Mouse (Mus musculus) stomach, embryonic 14.5 days (tissue): ENCODE data around the gene Blm. TPM values are rescaled to one million over a fixed set of nuclear protein-coding genes. Genes with fewer than 3 reads are reported as not detected.

Experiments used
- ATAC-seq: fragments of 200-750 bp; cut with Nextera tagmentation; 2 replicates; pipeline ENCODE4 v1.8.0; 2017; ENCODE audit warnings: low read depth, moderate TSS enrichment; ENCODE audit not compliant: insufficient number of reproducible peaks, insufficient read depth, low FRiP score
- H3K27ac ChIP-seq: fragments of 300-500 bp; sonication (generic); 2 replicates; pipeline ENCODE4 v1.5.1; 2014; ENCODE audit warnings: mild to moderate bottlenecking, low read length, moderate library complexity, mixed read lengths
- H3K27me3 ChIP-seq: fragments of 300-500 bp; sonication (generic); 2 replicates; pipeline ENCODE4 v1.6.1; 2014; ENCODE audit warnings: low read length, control low read depth, mixed read lengths; ENCODE audit not compliant: control insufficient read depth, insufficient read depth
- H3K36me3 ChIP-seq: fragments of 300-500 bp; sonication (generic); 2 replicates; pipeline ENCODE4 v1.6.1; 2014; ENCODE audit warnings: mild to moderate bottlenecking, control low read depth, low read length, moderate library complexity, mixed read lengths; ENCODE audit not compliant: control insufficient read depth, insufficient read depth
- H3K4me1 ChIP-seq: fragments of 300-500 bp; sonication (generic); 2 replicates; pipeline ENCODE4 v1.6.1; 2014; ENCODE audit warnings: low read length, control low read depth, mixed read lengths; ENCODE audit not compliant: control insufficient read depth, insufficient read depth
- H3K4me2 ChIP-seq: fragments of 300-500 bp; sonication (generic); replicated peaks from 2 replicates; pipeline ENCODE4 v1.6.1; 2014; ENCODE audit warnings: low read depth, low read length, control low read depth
- H3K4me3 ChIP-seq: fragments of 300-500 bp; sonication (generic); 2 replicates; pipeline ENCODE4 v1.5.1; 2014; ENCODE audit warnings: low read depth, low read length, control low read depth
- H3K9ac ChIP-seq: fragments of 300-500 bp; sonication (generic); replicated peaks from 2 replicates; pipeline ENCODE4 v1.6.1; 2014; ENCODE audit warnings: low read depth, mild to moderate bottlenecking, control low read depth, low read length, moderate library complexity, mixed read lengths
- H3K9me3 ChIP-seq: fragments of 300-500 bp; sonication (generic); 2 replicates; pipeline ENCODE4 v1.6.1; 2016; ENCODE audit warnings: low read depth, low read length, control low read depth; ENCODE audit not compliant: control insufficient read depth
- WGBS: fragments of 180-500 bp; shearing (Covaris S2); extraction: QIAGEN DNeasy Blood & Tissue Kit; methylation state at CpG from one replicate; pipeline ENCODE4 v1.1.7; 2014; 5-methylcytosine and 5-hydroxymethylcytosine counted together
- polyA plus RNA-seq: library from polyadenylated mRNA; unstranded; fragments of >200 nt; fragmentation: Nextera tagmentation; extraction: Ambion mirVana; gene quantifications from 2 replicates; pipeline ENCODE4 v1.2.1, GENCODE M21; 2014

Gene Blm
- polyA plus RNA-seq, 1 experiment from 2014 or later, result 24.0 TPM

DNA sequence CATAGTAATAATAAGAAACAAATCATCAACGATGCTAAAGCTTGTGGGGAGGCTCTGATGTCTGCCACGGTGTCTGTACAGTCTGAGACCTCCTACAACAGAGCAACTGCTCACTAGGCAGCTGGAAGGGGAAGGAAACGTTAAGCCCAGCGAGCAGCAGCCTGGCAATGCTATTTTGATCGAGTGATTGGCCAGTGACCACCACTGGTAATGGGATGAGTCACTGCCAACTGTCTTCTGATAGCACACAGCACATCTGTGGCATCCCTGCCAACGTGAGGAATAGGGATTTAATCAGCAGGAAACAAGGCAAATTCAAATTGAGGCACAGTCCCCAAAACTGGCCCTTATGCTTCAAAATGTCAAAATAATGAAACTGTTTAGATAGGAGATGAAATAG is 39.7 kb downstream of the Blm start:
- WGBS, result 82% methylated on average over 6 of the region's 6 CpGs
- no peak overlapping the region for H3K27ac ChIP-seq
- ATAC-seq, result no peak
- H3K4me2 ChIP-seq, result no peak overlapping the region
- H3K9ac ChIP-seq, result no peak overlapping the region
- H3K9me3 ChIP-seq, result no peaks in the 10 kb centered on the region
- no peaks in the 10 kb centered on the region for H3K27me3 ChIP-seq
- H3K4me3 ChIP-seq, result no peak overlapping the region
- H3K36me3 ChIP-seq, result peaks cover 21% of the 10 kb centered on the region
- H3K4me1 ChIP-seq, result no peaks in the 10 kb centered on the region

DNA sequence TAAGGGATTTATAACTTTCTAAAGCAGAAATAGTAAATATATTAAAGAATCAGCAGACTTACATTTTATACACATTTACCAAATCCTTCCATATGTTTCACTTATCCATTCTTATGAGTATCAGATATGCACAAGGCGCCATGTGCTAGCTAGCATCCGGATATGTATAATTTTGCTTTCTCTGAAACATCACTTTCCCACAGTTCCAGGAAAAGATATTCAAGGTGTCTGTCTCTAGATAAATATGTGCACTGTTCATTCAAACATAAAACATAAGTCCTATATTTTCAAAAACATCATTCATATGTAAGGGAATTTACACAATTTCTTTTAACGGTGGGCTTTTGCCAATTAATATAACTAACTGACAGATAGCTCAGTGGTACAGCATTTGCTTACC is 42.9 kb downstream of the Blm start:
- no peak overlapping the region for H3K9ac ChIP-seq
- no peak overlapping the region for H3K4me2 ChIP-seq
- no peak overlapping the region for H3K4me3 ChIP-seq
- H3K36me3 ChIP-seq, result peaks cover 21% of the 10 kb centered on the region
- no peaks in the 10 kb centered on the region for H3K4me1 ChIP-seq
- H3K9me3 ChIP-seq, result no peaks in the 10 kb centered on the region
- no peak for ATAC-seq
- H3K27me3 ChIP-seq, result no peaks in the 10 kb centered on the region
- no peak overlapping the region for H3K27ac ChIP-seq
- 92% methylated on average over 3 of the region's 3 CpGs for whole genome bisulfite sequencing

DNA sequence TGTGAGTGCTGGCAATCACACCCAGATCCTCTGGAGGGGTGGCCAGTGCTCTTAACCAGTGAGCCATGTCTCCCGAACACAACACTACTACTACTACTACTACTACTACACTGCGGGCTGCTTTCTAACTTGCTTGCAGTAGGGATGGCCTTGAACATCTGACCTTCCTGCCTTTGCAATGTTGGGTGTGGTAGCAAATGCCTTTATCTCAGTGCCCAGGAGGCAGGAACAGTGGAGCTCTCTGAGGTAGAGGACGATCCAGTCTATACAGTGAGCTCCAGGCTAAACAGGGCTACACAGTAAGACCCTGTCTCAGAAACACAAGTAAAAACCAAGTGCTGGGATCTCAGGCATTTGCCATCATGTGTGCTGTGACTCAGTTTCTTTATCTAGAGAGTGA is 43.8 kb downstream of the Blm start:
- 80% methylated on average over 3 of the region's 3 CpGs for WGBS
- Histone ChIP-seq H3K4me2 (no peak overlapping the region), H3K4me1 (no peaks in the 10 kb centered on the region), H3K9me3 (no peaks in the 10 kb centered on the region), H3K36me3 (peaks cover 16% of the 10 kb centered on the region), H3K27ac (no peak overlapping the region), H3K4me3 (no peak overlapping the region), H3K27me3 (no peaks in the 10 kb centered on the region), H3K9ac (no peak overlapping the region)
- no peak for ATAC-seq

GRCm38 (mm10) chr7:80490351-80490750 is 44.6 kb downstream of the Blm start:
- no peaks in the 10 kb centered on the region for H3K27me3 ChIP-seq
- H3K27ac ChIP-seq, result no peak overlapping the region
- no peak overlapping the region for H3K4me2 ChIP-seq
- no peak overlapping the region for H3K9ac ChIP-seq
- H3K36me3 ChIP-seq, result peaks cover 16% of the 10 kb centered on the region
- H3K9me3 ChIP-seq, result no peaks in the 10 kb centered on the region
- WGBS, result 95% methylated on average over 2 of the region's 2 CpGs
- H3K4me1 ChIP-seq, result no peaks in the 10 kb centered on the region
- no peak for ATAC-seq
- H3K4me3 ChIP-seq, result no peak overlapping the region

DNA sequence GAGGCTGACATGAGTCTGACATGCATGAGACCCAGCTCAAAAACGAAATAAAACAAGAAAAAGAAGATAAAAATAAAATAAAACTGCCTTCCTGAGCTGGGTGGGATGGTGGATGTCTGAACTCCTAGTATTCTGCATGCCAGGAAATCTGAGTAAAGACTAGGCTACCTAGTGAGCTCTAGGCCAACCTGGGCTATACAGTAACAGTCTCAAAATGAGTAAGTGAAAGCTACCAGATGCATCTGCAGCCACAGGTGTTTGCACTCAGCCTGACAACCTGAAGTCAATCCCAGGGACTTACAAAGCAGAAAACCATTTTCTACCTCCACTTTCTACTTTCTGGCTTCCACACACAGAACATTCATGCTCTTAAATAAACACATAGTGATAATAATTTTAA is 45.5 kb downstream of the Blm start:
- ATAC-seq, result no peak
- Histone ChIP-seq H3K9me3 (no peaks in the 10 kb centered on the region), H3K36me3 (peaks cover 10% of the 10 kb centered on the region), H3K27ac (no peak overlapping the region), H3K4me2 (no peak overlapping the region), H3K4me1 (no peaks in the 10 kb centered on the region), H3K27me3 (no peaks in the 10 kb centered on the region), H3K9ac (no peak overlapping the region), H3K4me3 (no peak overlapping the region)
- 76% methylated on average over 1 of the region's 1 CpGs for WGBS

- H3K27me3 ChIP-seq, result no peaks in the 10 kb centered on the region
- no peak for ATAC-seq
Measured at GRCm38 (mm10) chr7:80487239-80487638, 47.7 kb downstream of the Blm start.

DNA sequence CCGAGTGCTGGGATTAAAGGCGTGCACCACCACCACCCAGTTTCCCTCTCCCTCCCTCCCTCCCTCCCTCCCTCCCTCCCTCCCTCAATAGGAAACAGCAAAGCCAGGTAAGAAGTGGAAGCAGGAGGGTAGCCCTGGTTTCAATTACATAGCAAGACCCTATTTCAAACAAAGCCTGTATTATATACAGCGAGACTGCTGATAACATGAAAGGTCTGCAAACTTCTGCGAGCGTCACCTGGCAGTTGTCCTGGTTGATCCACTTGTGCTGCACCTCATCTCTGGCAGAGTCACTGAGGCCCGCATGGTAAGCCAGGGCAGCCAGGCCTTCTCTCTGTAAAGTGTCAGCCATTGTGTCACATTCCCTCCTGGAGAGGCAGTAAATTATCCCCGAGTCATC is 54.8 kb downstream of the Blm start:
- Histone ChIP-seq H3K4me3 (no peak overlapping the region), H3K36me3 (peaks cover 3% of the 10 kb centered on the region), H3K9me3 (no peaks in the 10 kb centered on the region), H3K4me2 (no peak overlapping the region), H3K9ac (no peak overlapping the region), H3K27me3 (no peaks in the 10 kb centered on the region), H3K27ac (no peak overlapping the region), H3K4me1 (no peaks in the 10 kb centered on the region)
- no peak; the same call in 1 of the 2 replicates for ATAC-seq
- WGBS, result 58% methylated on average over 7 of the region's 7 CpGs

More at GRCm38 (mm10) chr7:80487239-80487638, 47.7 kb downstream of the Blm start:
- Histone ChIP-seq H3K9me3 (no peaks in the 10 kb centered on the region), H3K4me3 (no peak overlapping the region), H3K36me3 (no peaks in the 10 kb centered on the region), H3K4me2 (no peak overlapping the region), H3K27ac (no peak overlapping the region), H3K9ac (no peak overlapping the region), H3K4me1 (no peaks in the 10 kb centered on the region)
- 84% methylated on average over 4 of the region's 4 CpGs for WGBS

DNA sequence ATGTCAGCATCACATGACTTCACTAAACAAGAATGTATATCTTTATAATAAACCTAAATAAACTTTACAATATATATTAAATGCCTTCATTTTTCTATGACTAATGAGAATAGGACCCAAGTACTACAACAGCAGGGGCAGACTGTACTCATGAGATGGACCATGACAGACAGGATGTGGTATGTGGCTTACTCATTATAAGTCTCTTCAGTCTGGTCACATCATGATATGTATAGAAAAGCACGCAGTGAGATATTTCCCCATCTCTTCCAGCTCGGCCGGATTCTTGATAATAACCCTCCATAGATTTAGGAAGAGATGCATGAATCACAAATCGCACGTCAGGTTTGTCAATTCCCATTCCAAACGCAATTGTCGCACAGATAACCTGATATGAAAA is 61.1 kb downstream of the Blm start:
- no peak for ATAC-seq
- no peak overlapping the region for H3K4me3 ChIP-seq
- H3K27ac ChIP-seq, result no peak overlapping the region
- H3K36me3 ChIP-seq, result peaks cover 12% of the 10 kb centered on the region
- no peaks in the 10 kb centered on the region for H3K9me3 ChIP-seq
- no peak overlapping the region for H3K9ac ChIP-seq
- no peak overlapping the region for H3K4me2 ChIP-seq
- no peaks in the 10 kb centered on the region for H3K4me1 ChIP-seq
- WGBS, result 95% methylated on average over 7 of the region's 7 CpGs
- H3K27me3 ChIP-seq, result no peaks in the 10 kb centered on the region

DNA sequence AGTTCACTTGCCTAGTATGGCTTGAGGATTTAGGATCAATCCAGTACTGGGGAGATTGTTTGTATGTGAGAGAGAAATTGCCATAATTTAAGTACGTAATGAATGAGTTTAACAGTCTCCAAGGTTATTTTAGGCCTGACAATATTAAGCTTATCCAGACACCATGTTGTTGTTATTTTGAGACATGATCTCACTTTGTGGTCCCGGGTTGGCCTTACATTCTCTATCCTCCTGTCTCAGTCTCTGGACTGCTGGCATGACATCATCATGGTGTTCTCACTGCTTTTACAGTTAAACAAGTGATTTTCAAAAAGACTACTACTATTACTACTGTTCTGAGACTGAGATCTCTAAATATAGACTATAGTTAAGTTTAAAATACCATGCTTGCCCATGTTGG is 66.1 kb downstream of the Blm start:
- Histone ChIP-seq H3K9me3 (no peaks in the 10 kb centered on the region), H3K27ac (no peak overlapping the region), H3K4me3 (no peak overlapping the region), H3K9ac (no peak overlapping the region), H3K4me1 (no peaks in the 10 kb centered on the region), H3K4me2 (no peak overlapping the region), H3K27me3 (no peaks in the 10 kb centered on the region), H3K36me3 (peaks cover 23% of the 10 kb centered on the region; the same call in 1 of the 2 replicates)
- ATAC-seq, result no peak
- 80% methylated on average over 2 of the region's 2 CpGs for WGBS
